Mouse (Mus musculus): ENCODE data around the gene Lrrc8d. TPM values are rescaled to one million over a fixed set of nuclear protein-coding genes. Genes with fewer than 3 reads are reported as not detected.

The Lrrc8d gene
- polyA plus RNA-seq, 1 experiment from 2014 or later, result 14.1 TPM

- Histone ChIP-seq H3K27me3 (replicated peaks) (no peaks in the 10 kb centered on the region), H3K4me1 (peaks cover 12% of the 10 kb centered on the region; the same call in 1 of the 2 replicates), H3K4me3 (replicated peaks) (no peak overlapping the region), H3K9me3 (no peaks in the 10 kb centered on the region), H3K4me2 (no peak overlapping the region), H3K36me3 (no peaks in the 10 kb centered on the region), H3K9ac (no peak overlapping the region), H3K27ac (no peak overlapping the region)
- 66% methylated on average over 3 of the region's 3 CpGs for WGBS
- no peak for ATAC-seq (ENCODE audit: insufficient read depth, low FRiP score, low read depth)
Measured at GRCm38 (mm10) chr5:105873774-105874173, 174.0 kb downstream of the Lrrc8d start.

DNA sequence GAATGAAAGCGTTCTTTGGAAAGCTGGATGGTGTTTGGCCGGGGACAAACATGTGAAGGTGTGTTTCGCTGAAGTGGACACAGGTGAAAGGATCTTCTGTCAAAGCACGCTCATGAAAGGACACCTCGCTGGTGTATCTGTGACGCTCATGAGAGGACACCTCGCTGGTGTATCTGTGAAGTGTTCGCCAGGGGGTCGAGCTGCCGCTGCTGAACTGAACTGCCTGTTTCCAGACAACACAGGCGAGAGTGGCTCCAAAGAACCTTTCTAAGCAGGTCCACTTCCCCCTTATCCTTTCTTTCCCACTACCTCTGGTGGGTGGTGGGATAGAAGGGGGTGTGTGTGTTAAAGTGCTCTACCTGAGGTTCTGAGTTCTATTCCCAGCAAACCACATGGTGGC lies 174.7 kb downstream of the Lrrc8d start:
- no peaks in the 10 kb centered on the region for H3K36me3 ChIP-seq
- H3K4me1 ChIP-seq, result peaks cover 12% of the 10 kb centered on the region; the same call in 1 of the 2 replicates
- ATAC-seq (ENCODE audit: insufficient read depth, low FRiP score, low read depth), result no peak
- H3K27me3 ChIP-seq (replicated peaks), result no peaks in the 10 kb centered on the region
- no peaks in the 10 kb centered on the region for H3K9me3 ChIP-seq
- no peak overlapping the region for H3K27ac ChIP-seq
- H3K4me2 ChIP-seq, result no peak overlapping the region
- WGBS, result 96% methylated on average over 11 of the region's 11 CpGs
- no peak overlapping the region for H3K9ac ChIP-seq
- no peak overlapping the region for H3K4me3 ChIP-seq (replicated peaks)

DNA sequence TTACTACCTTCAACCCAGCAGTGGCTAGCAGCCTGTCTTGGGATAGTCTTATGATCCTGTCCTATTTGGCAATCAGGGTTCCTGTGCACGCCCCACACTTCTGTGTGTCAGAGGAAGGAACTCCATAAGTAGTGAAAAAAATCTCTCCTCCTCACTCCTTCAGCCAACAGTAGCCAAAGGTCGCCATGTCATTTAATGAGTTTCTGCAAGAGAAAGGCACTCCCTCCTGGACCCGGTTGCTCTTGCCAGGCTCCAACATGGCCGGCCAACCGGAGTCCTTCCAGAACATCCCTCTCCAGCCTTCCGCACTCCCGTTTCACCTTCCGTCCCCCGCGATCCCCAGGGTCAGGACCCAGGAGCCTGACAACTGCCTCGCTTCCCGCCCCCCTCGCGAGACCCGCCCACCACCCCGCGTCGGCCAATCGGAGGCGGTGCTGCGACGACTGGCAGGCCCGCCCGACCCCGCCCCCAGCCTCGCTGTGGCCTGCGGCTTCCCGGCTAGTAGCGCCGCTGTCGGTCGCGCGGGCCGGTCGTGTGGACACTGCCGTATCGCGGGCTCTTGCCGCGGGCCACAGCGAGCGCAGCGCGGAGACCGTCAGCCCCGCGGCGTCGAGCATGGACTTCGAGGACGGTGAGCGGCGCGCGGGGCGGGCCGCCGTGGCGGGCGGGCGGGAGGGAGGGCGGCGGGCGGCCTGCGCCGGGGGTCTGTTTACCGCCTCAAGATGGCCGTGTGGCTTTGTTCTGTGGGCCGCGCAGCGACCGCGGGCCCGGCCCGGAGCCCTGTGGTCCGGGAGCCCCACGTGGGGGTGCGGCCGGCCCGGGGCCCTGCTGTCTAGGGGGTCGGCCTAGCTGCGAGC lies 176.5 kb downstream of the Lrrc8d start, which contains the start of gene Zfp326:
Gene Zfp326 (plus strand): TSS at position 498 of the 857 bp plus-strand sequence.
- Histone ChIP-seq H3K4me3 (replicated peaks) (peak within 1 kb of the TSS; percentile 97), H3K4me1 (peaks cover 12% of the 10 kb centered on the region; the same call in 1 of the 2 replicates), H3K27me3 (replicated peaks) (no peaks in the 10 kb centered on the region), H3K9ac (peak within 1 kb of the TSS; percentile 94), H3K36me3 (no peaks in the 10 kb centered on the region), H3K4me2 (peak within 1 kb of the TSS; percentile 66), H3K9me3 (no peaks in the 10 kb centered on the region), H3K27ac (peak within 1 kb of the TSS; percentile 85)
- WGBS, result under 1% methylated on average over 65 of the region's 83 CpGs
- peak; percentile 93 for ATAC-seq (ENCODE audit: insufficient read depth, low FRiP score, low read depth)

- H3K9ac ChIP-seq, result peak overlapping the region; percentile 94
- H3K4me2 ChIP-seq, result peak overlapping the region; percentile 66
- H3K27me3 ChIP-seq (replicated peaks), result no peaks in the 10 kb centered on the region
- H3K4me1 ChIP-seq, result peaks cover 12% of the 10 kb centered on the region; the same call in 1 of the 2 replicates
- no peaks in the 10 kb centered on the region for H3K9me3 ChIP-seq
- H3K4me3 ChIP-seq (replicated peaks), result peak overlapping the region; percentile 97
- WGBS, result under 1% methylated on average over 41 of the region's 46 CpGs
- no peaks in the 10 kb centered on the region for H3K36me3 ChIP-seq
- peak overlapping the region; percentile 85 for H3K27ac ChIP-seq
- no peak; the same call in 1 of the 2 replicates for ATAC-seq (ENCODE audit: insufficient read depth, low FRiP score, low read depth)
Measured at GRCm38 (mm10) chr5:105876925-105877774, 177.4 kb downstream of the Lrrc8d start.

Other genes starting within 250 kb of the Lrrc8d start
- gene Lrrc8c, start 180.6 kb upstream of the Lrrc8d start, polyA plus RNA-seq (2015; fragmentation: Nextera tagmentation; extraction: Ambion mirVana), result 17.8 and 18.6 TPM in 2 replicates
- gene Zfp326, start 176.6 kb downstream of the Lrrc8d start, polyA plus RNA-seq (2015; fragmentation: Nextera tagmentation; extraction: Ambion mirVana), result 38.7 and 39.0 TPM in 2 replicates

All from stomach, embryonic 15.5 days (tissue).